In the genomic region with DNA sequence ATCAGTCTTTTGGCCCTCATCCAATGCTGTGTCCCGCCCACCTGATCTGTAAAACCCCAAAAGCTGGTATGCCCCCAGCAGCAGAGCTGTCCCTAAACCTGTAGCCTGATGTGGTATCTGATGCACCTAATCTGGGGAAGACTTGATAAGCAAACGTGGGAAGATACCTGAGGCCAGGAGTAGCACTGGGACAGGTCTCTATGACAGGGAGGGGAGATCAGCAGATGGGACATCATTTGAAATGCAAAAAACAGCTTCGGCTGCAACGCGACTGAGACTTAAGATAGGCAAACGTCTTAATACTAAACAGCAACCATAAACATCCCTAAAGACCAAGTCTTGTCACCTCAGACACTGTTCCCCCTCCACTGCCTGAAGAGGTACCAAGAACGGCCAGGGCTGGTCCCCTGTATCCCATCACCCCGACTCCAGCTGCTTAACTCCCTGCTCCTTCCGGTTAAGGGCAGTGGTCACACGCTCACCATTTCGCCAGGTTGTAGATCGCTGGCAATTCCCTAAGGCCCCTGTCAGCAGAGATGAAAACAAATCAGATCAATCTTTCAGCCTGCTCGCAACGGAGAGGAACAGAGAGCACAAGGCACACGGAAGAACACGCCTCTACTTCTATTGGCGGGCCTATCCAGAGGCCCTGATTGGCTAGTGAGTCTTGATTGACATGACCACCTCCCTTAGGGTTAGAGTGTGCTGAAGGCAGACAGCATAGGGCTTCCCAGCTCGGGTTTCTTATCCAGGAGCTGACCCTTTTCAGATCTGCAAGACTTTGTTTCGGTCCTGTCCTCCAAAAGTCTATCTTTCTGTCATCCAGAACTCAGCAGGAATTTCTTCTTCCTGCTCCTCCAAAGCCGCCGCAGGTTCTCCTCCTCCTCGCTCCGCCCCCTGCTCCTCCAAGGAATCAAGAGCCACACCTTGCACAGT, we compare ENCODE assay signal across 8 mouse cellular contexts. TPM values are rescaled to one million over a fixed set of nuclear protein-coding genes. Genes with fewer than 3 reads are reported as not detected.
A peak's percentile ranks its signal among the peaks of the same experiment; 100 is the strongest.
DNase-seq lines count a peak whose midpoint lies in the region; ATAC-seq and TF ChIP-seq lines count a peak whose summit lies in the region.
"Not testable (repeated sequence)": the region's sequence is repeated elsewhere in the genome, so short reads cannot be mapped to it uniquely, and the experiment has no call there.

A gene (minus strand): TSS at position 610 of the 936 bp plus-strand sequence.

- not testable (repeated sequence) for H3K4me1 ChIP-seq in heart, embryonic 12.5 days (replicated peaks); kidney, embryonic 15.5 days; limb, embryonic 14.5 days (ENCODE audit: control insufficient read depth, insufficient read depth, low read length); midbrain, embryonic 15.5 days; spleen, adult 2 months (ENCODE audit: control insufficient read depth, insufficient read depth, insufficient read length)

- TF ChIP-seq CTCF in spleen, adult 2 months (IDR thresholded peaks at IDR 0.05; ENCODE audit: extremely low read depth, insufficient read depth, insufficient read length, insufficient replicate concordance) = not testable (repeated sequence)

- peak within 1 kb of the TSS; percentile 69 for H3K9ac ChIP-seq in heart, embryonic 12.5 days
- peak within 1 kb of the TSS; percentile 53 for H3K9ac ChIP-seq in kidney, embryonic 15.5 days
- peak within 1 kb of the TSS; percentile 50 for H3K9ac ChIP-seq in limb, embryonic 14.5 days (ENCODE audit: low read depth, low read length, severe bottlenecking)
- peak within 1 kb of the TSS; percentile 56 for H3K9ac ChIP-seq in midbrain, embryonic 15.5 days

- not testable (repeated sequence) for H3K27ac ChIP-seq in heart, embryonic 12.5 days (ENCODE audit: poor library complexity, severe bottlenecking); limb, embryonic 14.5 days (replicated peaks; ENCODE audit: low read depth, low read length); midbrain, embryonic 15.5 days; spleen, adult 2 months (ENCODE audit: insufficient read depth, low read length)
- 0 out of 2 replicates have a peak within 1 kb of the TSS, but pooled peaks have one; percentile 54 for H3K27ac ChIP-seq in kidney, embryonic 15.5 days

- H3K27me3 ChIP-seq in heart, embryonic 12.5 days (replicated peaks); kidney, embryonic 15.5 days; limb, embryonic 14.5 days (ENCODE audit: control insufficient read depth, insufficient read depth, low read length); midbrain, embryonic 15.5 days (replicated peaks); spleen, adult 2 months (ENCODE audit: control insufficient read depth, insufficient read depth, low read length): not testable (repeated sequence)

- ATAC-seq in erythroblast, adult 5-6 weeks (replicated peaks; ENCODE audit: low FRiP score, poor library complexity, severe bottlenecking) = peak; percentile 90
- peak; percentile 92 for ATAC-seq in heart, embryonic 12.5 days (ENCODE audit: insufficient number of reproducible peaks, low FRiP score)
- peak; percentile 100 for ATAC-seq in kidney, embryonic 15.5 days (replicated peaks; ENCODE audit: low FRiP score)
- ATAC-seq in limb, embryonic 14.5 days (ENCODE audit: low FRiP score, low read depth) = peak; percentile 99
- ATAC-seq in midbrain, embryonic 15.5 days (replicated peaks) = peak; percentile 100

- WGBS in heart, embryonic 12.5 days = 5% methylated on average over 22 of the region's 23 CpGs
- 2% methylated on average over 23 of the region's 23 CpGs for WGBS in kidney, embryonic 15.5 days
- 5% methylated on average over 20 of the region's 23 CpGs for WGBS in limb, embryonic 14.5 days
- 4% methylated on average over 23 of the region's 23 CpGs for WGBS in midbrain, embryonic 15.5 days
- 4% methylated on average over 23 of the region's 23 CpGs for whole genome bisulfite sequencing in spleen, adult 2 months

- DNase-seq in A20 (ENCODE audit: low read depth, low spot score) = peak; percentile 73
- peak; percentile 61 for DNase-seq in brain, adult 2 months (ENCODE audit: low read depth, low spot score)
- peak; percentile 16 for DNase-seq in limb, embryonic 14.5 days (ENCODE audit: low spot score)
- DNase-seq in spleen, adult 2 months (ENCODE audit: low read depth in 1 of 2, low spot score in 2 of 2) = peak in 1 of 2 experiments; percentile 26

- peak within 1 kb of the TSS; percentile 67 for H3K4me3 ChIP-seq in heart, embryonic 12.5 days
- H3K4me3 ChIP-seq in kidney, embryonic 15.5 days (replicated peaks) = peak within 1 kb of the TSS; percentile 59
- peak within 1 kb of the TSS; percentile 50 for H3K4me3 ChIP-seq in limb, embryonic 14.5 days (replicated peaks; ENCODE audit: low read length)
- peak within 1 kb of the TSS; percentile 61 for H3K4me3 ChIP-seq in midbrain, embryonic 15.5 days
- H3K4me3 ChIP-seq in spleen, adult 2 months (ENCODE audit: extremely low read depth, insufficient read depth, insufficient read length) = peak within 1 kb of the TSS; percentile 72

- H3K9me3 ChIP-seq in heart, embryonic 12.5 days (replicated peaks); kidney, embryonic 15.5 days (replicated peaks); limb, embryonic 14.5 days (ENCODE audit: control insufficient read depth, low read length); midbrain, embryonic 15.5 days: not testable (repeated sequence)

- TF ChIP-seq POLR2A in limb, embryonic 14.5 days (IDR thresholded peaks at IDR 0.05; ENCODE audit: borderline replicate concordance, extremely low read depth, insufficient read depth, insufficient read length); spleen, adult 2 months (IDR thresholded peaks at IDR 0.05; ENCODE audit: low read depth, low read length): not testable (repeated sequence)

- peak within 1 kb of the TSS; percentile 75 for H3K4me2 ChIP-seq in heart, embryonic 12.5 days
- H3K4me2 ChIP-seq in kidney, embryonic 15.5 days = peak within 1 kb of the TSS; percentile 69
- H3K4me2 ChIP-seq in limb, embryonic 14.5 days (replicated peaks; ENCODE audit: low read depth, low read length, severe bottlenecking) = peak within 1 kb of the TSS; percentile 62
- H3K4me2 ChIP-seq in midbrain, embryonic 15.5 days = peak within 1 kb of the TSS; percentile 64

- not testable (repeated sequence) for H3K36me3 ChIP-seq in heart, embryonic 12.5 days; limb, embryonic 14.5 days (ENCODE audit: control insufficient read depth, insufficient read depth, low read length); midbrain, embryonic 15.5 days (replicated peaks); spleen, adult 2 months (ENCODE audit: control insufficient read depth, insufficient read depth, low read length)
- peaks cover 11% of the 10 kb centered on the region for H3K36me3 ChIP-seq in kidney, embryonic 15.5 days

RNA-seq across cellular contexts. Expression of the gene that starts here (rescaled TPM):
- total RNA-seq in erythroblast, adult 5-6 weeks (2015; ENCODE audit: low replicate concordance) = 0.63 and 4.6 TPM in 2 replicates
- total RNA-seq in erythroblast, adult 5-6 weeks (2017; ENCODE audit: low replicate concordance) = 1.4 TPM in 2 replicates
- 5.7 and 6.4 TPM in 2 replicates for polyA plus RNA-seq in heart, embryonic 12.5 days (2016; fragmentation: Nextera tagmentation; extraction: Ambion mirVana)
- 10.3 and 12.5 TPM in 2 replicates for polyA plus RNA-seq in kidney, embryonic 15.5 days (2015; fragmentation: Nextera tagmentation; extraction: Ambion mirVana)
- polyA plus RNA-seq in limb, embryonic 14.5 days (2012; rRNA removed) = 2.7 and 6.3 TPM in 2 replicates
- 9.7 and 10.6 TPM in 2 replicates for polyA plus RNA-seq in limb, embryonic 14.5 days (2014; fragmentation: Nextera tagmentation; extraction: Ambion mirVana)
- 10.2 and 11.5 TPM in 2 replicates for polyA plus RNA-seq in midbrain, embryonic 15.5 days (2015; fragmentation: Nextera tagmentation; extraction: Ambion mirVana)
- 0.59 and 0.98 TPM in 2 replicates for polyA plus RNA-seq in spleen, adult 2 months (2012; rRNA removed)
